Mouse (Mus musculus) spleen, adult 12 weeks (tissue): ENCODE results near the gene Wdr11.

ENCODE experiments used
- DNase-seq: peaks from one replicate; pipeline ENCODE4 v3.0.0; 2022; ENCODE audit warnings: low spot score

The Wdr11 gene

GRCm38 (mm10) chr7:129653791-129654271 lies 62.2 kb downstream of the Wdr11 start:
- DNase-seq = no peak

GRCm38 (mm10) chr7:129654923-129655322 lies 63.3 kb downstream of the Wdr11 start:
- no peak for DNase-seq

- DNase-seq = no peak
Measured at GRCm38 (mm10) chr7:129655604-129656226, 64.1 kb downstream of the Wdr11 start.

- DNase-seq = no peak
Measured at GRCm38 (mm10) chr7:129657867-129658266, 66.2 kb downstream of the Wdr11 start.

- DNase-seq = no peak
Measured at GRCm38 (mm10) chr7:129659755-129660154, 68.1 kb downstream of the Wdr11 start.

GRCm38 (mm10) chr7:129660546-129660945 lies 68.9 kb downstream of the Wdr11 start:
- DNase-seq = no peak

GRCm38 (mm10) chr7:129662051-129662789 lies 70.6 kb downstream of the Wdr11 start:
- no peak for DNase-seq

GRCm38 (mm10) chr7:129663781-129664505 lies 72.3 kb downstream of the Wdr11 start:
- DNase-seq = no peak

GRCm38 (mm10) chr7:129665411-129665810 lies 73.7 kb downstream of the Wdr11 start:
- DNase-seq = no peak

- no peak for DNase-seq
Measured at GRCm38 (mm10) chr7:129665921-129666320, 74.3 kb downstream of the Wdr11 start.

- no peak for DNase-seq
Measured at GRCm38 (mm10) chr7:129666526-129666925, 74.9 kb downstream of the Wdr11 start.

- no peak for DNase-seq
Measured at GRCm38 (mm10) chr7:129670280-129670679, 78.6 kb downstream of the Wdr11 start.

GRCm38 (mm10) chr7:129671675-129672651 lies 80.3 kb downstream of the Wdr11 start:
- DNase-seq = no peak

GRCm38 (mm10) chr7:129673776-129674175 lies 82.1 kb downstream of the Wdr11 start:
- no peak for DNase-seq

GRCm38 (mm10) chr7:129674558-129674957 lies 82.9 kb downstream of the Wdr11 start:
- DNase-seq = no peak

GRCm38 (mm10) chr7:129675852-129676251 lies 84.2 kb downstream of the Wdr11 start:
- DNase-seq = no peak

GRCm38 (mm10) chr7:129677141-129677540 lies 85.5 kb downstream of the Wdr11 start:
- no peak for DNase-seq

- no peak for DNase-seq
Measured at GRCm38 (mm10) chr7:129678431-129678830, 86.8 kb downstream of the Wdr11 start.

- no peak for DNase-seq
Measured at GRCm38 (mm10) chr7:129678972-129679371, 87.3 kb downstream of the Wdr11 start.

- DNase-seq = no peak
Measured at GRCm38 (mm10) chr7:129680534-129681210, 89.0 kb downstream of the Wdr11 start.

GRCm38 (mm10) chr7:129682525-129682924 lies 90.9 kb downstream of the Wdr11 start:
- DNase-seq = no peak
